Mouse (Mus musculus) CH12.LX (cell line): ENCODE measurements around the gene Clptm1.

Source experiments
- BHLHE40 ChIP-seq: IDR thresholded peaks from 2 replicates; pipeline ENCODE4 v1.6.1; 2011; ENCODE audit warnings: mild to moderate bottlenecking, low read depth, low read length, improper control_type of control experiment
- CTCF ChIP-seq, 2 experiments: IDR thresholded peaks in 1 of 2; conservative IDR thresholded peaks in 1 of 2; 2 replicates each; pipeline ENCODE4 v1.5.1; 2011 to 2012; ENCODE audit warnings: low read depth in 2 of 2, low read length in 2 of 2, improper control_type of control experiment in 1 of 2, inconsistent platforms in 1 of 2, mild to moderate bottlenecking in 1 of 2, moderate library complexity in 1 of 2
- EP300 ChIP-seq: IDR thresholded peaks from 2 replicates; pipeline ENCODE4 v1.6.1; 2011; ENCODE audit warnings: low read length, improper control_type of control experiment
- MAFK ChIP-seq: IDR thresholded peaks from 2 replicates; pipeline ENCODE4 v1.6.1; 2011; ENCODE audit warnings: low read length, improper control_type of control experiment; ENCODE audit not compliant: insufficient replicate concordance
- POLR2A ChIP-seq: IDR thresholded peaks from 2 replicates; pipeline ENCODE4 v1.6.1; 2011; ENCODE audit warnings: low read depth, mild to moderate bottlenecking, improper control_type of control experiment, low read length
- POLR2AphosphoS2 ChIP-seq: IDR thresholded peaks from 2 replicates; pipeline ENCODE4 v1.6.1; 2011; ENCODE audit warnings: low read depth, low read length, improper control_type of control experiment
- SMC3 ChIP-seq: IDR thresholded peaks from 2 replicates; pipeline ENCODE4 v1.6.1; 2011; ENCODE audit warnings: low read depth, low read length, improper control_type of control experiment
- UBTF ChIP-seq: IDR thresholded peaks from 2 replicates; pipeline ENCODE4 v1.6.1; 2012; ENCODE audit warnings: low read depth, mild to moderate bottlenecking, inconsistent platforms, low read length, improper control_type of control experiment, moderate library complexity
- ZKSCAN1 ChIP-seq: IDR thresholded peaks from 2 replicates; pipeline ENCODE4 v1.6.1; 2012; ENCODE audit warnings: low read depth, inconsistent platforms, low read length, improper control_type of control experiment, borderline replicate concordance
- ZNF384 ChIP-seq: IDR thresholded peaks from 2 replicates; pipeline ENCODE4 v1.6.1; 2012; ENCODE audit warnings: low read depth, low read length, improper control_type of control experiment, inconsistent platforms

GRCm38 (mm10) chr7:19688611-19689010 is 23.8 kb upstream of the Clptm1 start:
- TF ChIP-seq POLR2A = no peak
- TF ChIP-seq CTCF (conservative IDR thresholded peaks at IDR 0.05 in 1 of 2, IDR thresholded peaks at IDR 0.05 in 1 of 2; ENCODE audit: low read depth in 2 of 2, low read length in 2 of 2) = no peak
- no peak for TF ChIP-seq UBTF
- TF ChIP-seq MAFK = no peak
- no peak for TF ChIP-seq POLR2AphosphoS2
- TF ChIP-seq BHLHE40 = no peak
- TF ChIP-seq SMC3 = no peak
- TF ChIP-seq ZNF384 = no peak
- no peak for TF ChIP-seq EP300
- TF ChIP-seq ZKSCAN1 = no peak
